Mouse (Mus musculus) cerebellum, adult 2 months (tissue): ENCODE measurements around the gene Rasal2.

ENCODE experiments used
- CTCF ChIP-seq: fragments of 200-500 bp; IDR thresholded peaks from 2 replicates; pipeline ENCODE4 v1.5.1; 2011; ENCODE audit warnings: low read depth, mild to moderate bottlenecking, control low read depth, low read length, moderate library complexity, borderline replicate concordance; ENCODE audit not compliant: insufficient read depth
- POLR2A ChIP-seq: fragments of 200-500 bp; IDR thresholded peaks from 2 replicates; pipeline ENCODE4 v1.6.1; 2011; ENCODE audit warnings: low read length, control low read depth, borderline replicate concordance; ENCODE audit not compliant: insufficient read depth

DNA sequence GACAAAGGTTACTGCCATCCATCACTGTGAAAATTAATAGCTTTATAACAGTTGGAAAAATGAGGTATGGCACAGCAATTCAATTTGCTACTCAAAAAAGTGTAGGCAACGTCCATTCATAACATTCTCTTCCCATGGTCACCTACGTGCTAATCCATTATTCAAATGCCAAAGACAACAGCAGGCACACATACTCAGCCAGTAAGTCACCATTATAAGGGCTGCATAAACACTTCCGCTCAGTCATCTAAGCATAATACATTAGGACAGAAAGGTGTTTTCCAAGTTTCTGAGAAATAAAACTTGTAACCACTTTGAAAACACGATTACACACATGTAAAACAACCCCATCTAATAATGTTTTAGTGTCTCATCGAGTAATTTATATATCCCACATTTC lies 44.1 kb downstream of the Rasal2 start:
- TF ChIP-seq CTCF (no peak), POLR2A (no peak)
